Mouse (Mus musculus): ENCODE measurements around the gene Gpt2.
A peak's percentile ranks its signal among the peaks of the same experiment; 100 is the strongest.

- TF ChIP-seq CTCF (IDR thresholded peaks at IDR 0.05; ENCODE audit: extremely low read depth, insufficient read depth, low read length): peak; percentile 34; the same call in 1 of the 2 replicates
- TF ChIP-seq POLR2A (IDR thresholded peaks at IDR 0.05; ENCODE audit: extremely low read depth, insufficient read depth, low read length): no peak
These were observed 31.0 kb upstream of the Gpt2 start for GRCm38 (mm10) chr8:85461377-85461776.

Measured in cortical plate, adult 2 months (tissue).